Mouse (Mus musculus): Measurements from ENCODE around the gene Tmem199. TPM values are rescaled to one million over a fixed set of nuclear protein-coding genes. Genes with fewer than 3 reads are reported as not detected.
A peak's percentile ranks its signal among the peaks of the same experiment; 100 is the strongest.

Tmem199 gene
- polyA plus RNA-seq, 1 experiment from 2014 or later: 21.1 TPM

- 65% methylated on average over 7 of the region's 7 CpGs for WGBS (ENCODE audit: insufficient replicate concordance)
Measured at GRCm38 (mm10) chr11:78502909-78503650, 8.9 kb downstream of the Tmem199 start, which contains the start of gene Sebox. TSS of gene Sebox (plus strand) at chr11:78503447.

GRCm38 (mm10) chr11:78501529-78501928 lies 10.4 kb downstream of the Tmem199 start:
- TF ChIP-seq EP300 (IDR thresholded peaks at IDR 0.05; ENCODE audit: low read depth): no peak
- no peaks in the 10 kb centered on the region for H3K9me3 ChIP-seq (ENCODE audit: low read length)
- no peaks in the 10 kb centered on the region; the same call in 1 of the 2 replicates for H3K36me3 ChIP-seq (replicated peaks; ENCODE audit: insufficient read depth, low read length)
- H3K27me3 ChIP-seq (ENCODE audit: insufficient read depth, low read length): peaks cover 13% of the 10 kb centered on the region
- WGBS (ENCODE audit: insufficient replicate concordance): 67% methylated on average over 20 of the region's 20 CpGs
- H3K9ac ChIP-seq (replicated peaks): 0 out of 2 replicates have a peak overlapping the region, but pooled peaks have one; percentile 44
- DNase-seq: no peak
- peak overlapping the region; percentile 53 for H3K4me3 ChIP-seq (ENCODE audit: low read depth, low read length)
- peaks cover 23% of the 10 kb centered on the region for H3K4me1 ChIP-seq (ENCODE audit: insufficient read depth)
- no peak for ATAC-seq
- H3K4me2 ChIP-seq (ENCODE audit: low read depth, low read length): peak overlapping the region; percentile 65
- peak overlapping the region; percentile 61 for H3K27ac ChIP-seq (ENCODE audit: low read depth)

More at GRCm38 (mm10) chr11:78502909-78503650, 8.9 kb downstream of the Tmem199 start, which contains the start of gene Sebox:
- ATAC-seq: no peak
- H3K4me2 ChIP-seq (ENCODE audit: low read depth, low read length): no peak within 1 kb of the TSS
- DNase-seq: no peak
- H3K27ac ChIP-seq (ENCODE audit: low read depth): no peak within 1 kb of the TSS
- peaks cover 9% of the 10 kb centered on the region for H3K4me1 ChIP-seq (ENCODE audit: insufficient read depth)
- peaks cover 11% of the 10 kb centered on the region for H3K36me3 ChIP-seq (replicated peaks; ENCODE audit: insufficient read depth, low read length)
- no peaks in the 10 kb centered on the region for H3K9me3 ChIP-seq (ENCODE audit: low read length)
- H3K27me3 ChIP-seq (ENCODE audit: insufficient read depth, low read length): no peaks in the 10 kb centered on the region
- H3K4me3 ChIP-seq (ENCODE audit: low read depth, low read length): no peak within 1 kb of the TSS
- no peak within 1 kb of the TSS for H3K9ac ChIP-seq (replicated peaks)
- no peak for TF ChIP-seq EP300 (IDR thresholded peaks at IDR 0.05; ENCODE audit: low read depth)
- no peak for TF ChIP-seq CTCF (IDR thresholded peaks at IDR 0.05; ENCODE audit: low read depth)

GRCm38 (mm10) chr11:78500623-78501202 lies 11.3 kb downstream of the Tmem199 start:
- H3K36me3 ChIP-seq (replicated peaks; ENCODE audit: insufficient read depth, low read length): no peaks in the 10 kb centered on the region
- WGBS (ENCODE audit: insufficient replicate concordance): 56% methylated on average over 9 of the region's 9 CpGs
- H3K27me3 ChIP-seq (ENCODE audit: insufficient read depth, low read length): peaks cover 21% of the 10 kb centered on the region
- DNase-seq: peak; percentile 59
- ATAC-seq: peak; percentile 83
- TF ChIP-seq EP300 (IDR thresholded peaks at IDR 0.05; ENCODE audit: low read depth) (peak; percentile 53; the same call in 1 of the 2 replicates), CTCF (IDR thresholded peaks at IDR 0.05; ENCODE audit: low read depth) (no peak)
- H3K9me3 ChIP-seq (ENCODE audit: low read length): no peaks in the 10 kb centered on the region
- H3K4me1 ChIP-seq (ENCODE audit: insufficient read depth): peaks cover 23% of the 10 kb centered on the region
- peak overlapping the region; percentile 78 for H3K4me2 ChIP-seq (ENCODE audit: low read depth, low read length)
- H3K9ac ChIP-seq (replicated peaks): peak overlapping the region; percentile 59
- peak overlapping the region; percentile 86 for H3K27ac ChIP-seq (ENCODE audit: low read depth)
- H3K4me3 ChIP-seq (ENCODE audit: low read depth, low read length): peak overlapping the region; percentile 53

GRCm38 (mm10) chr11:78499543-78499942 lies 12.4 kb downstream of the Tmem199 start:
- ATAC-seq: no peak
- peaks cover 26% of the 10 kb centered on the region for H3K27me3 ChIP-seq (ENCODE audit: insufficient read depth, low read length)
- no peaks in the 10 kb centered on the region for H3K36me3 ChIP-seq (replicated peaks; ENCODE audit: insufficient read depth, low read length)
- no peaks in the 10 kb centered on the region for H3K9me3 ChIP-seq (ENCODE audit: low read length)
- peak overlapping the region; percentile 86 for H3K27ac ChIP-seq (ENCODE audit: low read depth)
- H3K4me2 ChIP-seq (ENCODE audit: low read depth, low read length): peak overlapping the region; percentile 78
- 34% methylated on average over 16 of the region's 16 CpGs for WGBS (ENCODE audit: insufficient replicate concordance)
- peak overlapping the region; percentile 53 for H3K4me3 ChIP-seq (ENCODE audit: low read depth, low read length)
- H3K4me1 ChIP-seq (ENCODE audit: insufficient read depth): peaks cover 23% of the 10 kb centered on the region
- H3K9ac ChIP-seq (replicated peaks): peak overlapping the region; percentile 59
- TF ChIP-seq EP300 (IDR thresholded peaks at IDR 0.05; ENCODE audit: low read depth): no peak
- TF ChIP-seq CTCF (IDR thresholded peaks at IDR 0.05; ENCODE audit: low read depth): no peak
- no peak for DNase-seq

GRCm38 (mm10) chr11:78499004-78499403 lies 13.0 kb downstream of the Tmem199 start, which contains the start of gene Vtn:
TSS of gene Vtn (plus strand) at chr11:78499091.
- H3K27me3 ChIP-seq (ENCODE audit: insufficient read depth, low read length): peaks cover 28% of the 10 kb centered on the region

More at GRCm38 (mm10) chr11:78499004-78499403, 13.0 kb downstream of the Tmem199 start, which contains the start of gene Vtn:
- DNase-seq (peak; percentile 55), ATAC-seq (peak; percentile 46)
- peaks cover 23% of the 10 kb centered on the region for H3K4me1 ChIP-seq (ENCODE audit: insufficient read depth)
- H3K9me3 ChIP-seq (ENCODE audit: low read length): no peaks in the 10 kb centered on the region
- H3K9ac ChIP-seq (replicated peaks): peak within 1 kb of the TSS; percentile 59
- H3K27ac ChIP-seq (ENCODE audit: low read depth): peak within 1 kb of the TSS; percentile 86
- H3K4me3 ChIP-seq (ENCODE audit: low read depth, low read length): peak within 1 kb of the TSS; percentile 53
- peak within 1 kb of the TSS; percentile 78 for H3K4me2 ChIP-seq (ENCODE audit: low read depth, low read length)
- 42% methylated on average over 7 of the region's 7 CpGs for WGBS (ENCODE audit: insufficient replicate concordance)
- TF ChIP-seq EP300 (IDR thresholded peaks at IDR 0.05; ENCODE audit: low read depth) (no peak), CTCF (IDR thresholded peaks at IDR 0.05; ENCODE audit: low read depth) (no peak)
- no peaks in the 10 kb centered on the region for H3K36me3 ChIP-seq (replicated peaks; ENCODE audit: insufficient read depth, low read length)

Measured in liver, postnatal 0 days (tissue).